Mouse (Mus musculus) neural tube, embryonic 15.5 days (tissue): ENCODE data around the gene Pspn. TPM values are rescaled to one million over a fixed set of nuclear protein-coding genes. Genes with fewer than 3 reads are reported as not detected.

ENCODE experiments used
- ATAC-seq: fragments of 200-750 bp; cut with Nextera tagmentation; 2 replicates; pipeline ENCODE4 v1.8.0; 2017; ENCODE audit warnings: mild to moderate bottlenecking, moderate TSS enrichment, moderate library complexity; ENCODE audit not compliant: low FRiP score
- H3K27ac ChIP-seq: fragments of 300-500 bp; sonication (generic); replicated peaks from 2 replicates; pipeline ENCODE4 v1.5.1; 2015; ENCODE audit warnings: mild to moderate bottlenecking, inconsistent platforms
- H3K27me3 ChIP-seq: fragments of 300-500 bp; sonication (generic); replicated peaks from 2 replicates; pipeline ENCODE4 v1.6.1; 2015; ENCODE audit warnings: inconsistent platforms
- H3K36me3 ChIP-seq: fragments of 300-500 bp; sonication (generic); 2 replicates; pipeline ENCODE4 v1.6.1; 2015; ENCODE audit warnings: inconsistent platforms
- H3K4me1 ChIP-seq: fragments of 300-500 bp; sonication (generic); 2 replicates; pipeline ENCODE4 v1.6.1; 2015; ENCODE audit warnings: inconsistent platforms
- H3K4me2 ChIP-seq: fragments of 300-500 bp; sonication (generic); 2 replicates; pipeline ENCODE4 v1.6.1; 2015; ENCODE audit warnings: inconsistent platforms, mild to moderate bottlenecking, moderate library complexity
- H3K4me3 ChIP-seq: fragments of 300-500 bp; sonication (generic); replicated peaks from 2 replicates; pipeline ENCODE4 v1.5.1; 2015; ENCODE audit warnings: mild to moderate bottlenecking, inconsistent platforms
- H3K9ac ChIP-seq: fragments of 300-500 bp; sonication (generic); replicated peaks from 2 replicates; pipeline ENCODE4 v1.6.1; 2015; ENCODE audit warnings: mild to moderate bottlenecking, inconsistent platforms
- H3K9me3 ChIP-seq: fragments of 300-500 bp; sonication (generic); replicated peaks from 2 replicates; pipeline ENCODE4 v1.6.1; 2016; ENCODE audit warnings: inconsistent platforms
- WGBS: fragments of 180-500 bp; shearing (Covaris S2); methylation state at CpG from one replicate; pipeline ENCODE4 v1.1.7; 2015; ENCODE audit warnings: mixed read lengths; 5-methylcytosine and 5-hydroxymethylcytosine counted together
- polyA plus RNA-seq: library from polyadenylated mRNA; unstranded; fragments of >200 nt; fragmentation: Nextera tagmentation; extraction: Ambion mirVana; gene quantifications from 2 replicates; pipeline ENCODE4 v1.2.1, GENCODE M21; 2015

The Pspn gene
- polyA plus RNA-seq, 1 experiment from 2014 or later: 0.49 TPM

DNA sequence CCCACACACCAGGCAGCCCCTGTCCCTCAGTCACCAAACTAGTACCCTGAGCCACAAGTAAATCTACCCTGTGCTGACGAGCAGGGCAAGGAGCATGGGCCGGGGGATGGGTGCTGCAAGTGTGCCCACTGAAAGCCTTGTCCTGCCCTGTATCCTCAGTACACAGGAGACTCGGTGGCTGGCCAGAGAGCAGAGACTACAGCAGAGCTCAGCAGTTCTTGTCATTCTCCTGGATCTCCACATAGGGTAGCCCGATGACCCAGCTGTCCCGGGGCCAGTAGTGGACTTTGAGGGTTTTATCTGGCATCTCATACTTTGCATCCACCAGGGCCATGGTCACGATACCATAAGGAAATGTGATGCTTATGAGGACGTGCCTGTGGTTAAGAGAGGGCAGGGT is 44.9 kb downstream of the Pspn start:
- 87% methylated on average over 7 of the region's 7 CpGs for WGBS
- H3K4me2 ChIP-seq: no peak overlapping the region

DNA sequence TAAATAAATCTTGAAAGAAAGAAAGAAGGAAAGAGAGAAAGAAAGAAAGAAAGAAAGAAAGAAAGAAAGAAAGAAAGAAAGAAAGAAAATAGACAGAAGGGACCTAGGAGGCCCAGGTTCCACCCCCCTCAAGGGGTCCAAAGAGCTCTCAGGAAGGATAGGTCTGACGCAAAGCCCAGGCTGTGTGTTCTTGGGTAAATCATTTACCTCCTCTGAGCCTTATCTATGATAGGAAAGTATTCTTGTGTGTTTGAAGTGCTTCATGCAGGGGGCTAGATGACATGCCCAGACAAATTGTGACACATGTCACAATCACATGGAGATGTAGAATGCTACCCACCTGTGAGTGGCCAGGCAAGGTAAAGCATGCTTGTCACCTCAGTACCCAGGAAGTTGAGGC is 47.2 kb downstream of the Pspn start:
- WGBS: 91% methylated on average over 1 of the region's 1 CpGs
- no peak overlapping the region for H3K4me2 ChIP-seq

More for the DNA sequence above, 44.9 kb downstream of the Pspn start:
- no peaks in the 10 kb centered on the region for H3K36me3 ChIP-seq
- H3K4me3 ChIP-seq: no peak overlapping the region
- no peak overlapping the region for H3K27ac ChIP-seq
- H3K27me3 ChIP-seq: peaks cover 2% of the 10 kb centered on the region; the same call in 1 of the 2 replicates
- no peak overlapping the region for H3K9ac ChIP-seq
- ATAC-seq: no peak
- H3K4me1 ChIP-seq: no peaks in the 10 kb centered on the region
- no peaks in the 10 kb centered on the region for H3K9me3 ChIP-seq

DNA sequence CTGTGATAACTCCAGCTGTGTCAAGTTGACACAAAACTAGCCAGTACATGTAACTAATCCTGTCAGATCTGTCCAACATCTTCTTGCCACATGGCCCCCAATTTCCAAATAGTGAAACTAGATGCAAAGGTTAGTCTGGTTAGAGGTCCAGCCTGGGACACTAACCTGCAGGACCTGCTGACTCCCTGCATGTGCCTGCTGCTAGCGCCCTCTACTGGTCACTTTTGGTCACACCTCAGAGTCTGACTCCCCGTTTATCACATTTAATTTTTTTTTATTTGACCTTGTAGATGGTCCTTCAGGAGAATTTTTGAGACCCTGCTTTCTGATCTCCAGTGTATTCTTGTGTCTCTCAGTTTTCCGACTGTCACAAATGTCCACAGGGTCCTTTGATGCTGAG is 48.9 kb downstream of the Pspn start:
- Histone ChIP-seq H3K27me3 (peaks cover 2% of the 10 kb centered on the region; the same call in 1 of the 2 replicates), H3K27ac (no peak overlapping the region), H3K4me3 (no peak overlapping the region), H3K4me1 (no peaks in the 10 kb centered on the region), H3K36me3 (no peaks in the 10 kb centered on the region), H3K9me3 (no peaks in the 10 kb centered on the region), H3K4me2 (no peak overlapping the region), H3K9ac (no peak overlapping the region)
- 19% methylated on average over 3 of the region's 3 CpGs for WGBS
- no peak for ATAC-seq

More for the DNA sequence above, 47.2 kb downstream of the Pspn start:
- ATAC-seq: no peak
- no peak overlapping the region for H3K4me3 ChIP-seq
- no peak overlapping the region for H3K9ac ChIP-seq
- no peaks in the 10 kb centered on the region for H3K9me3 ChIP-seq
- peaks cover 2% of the 10 kb centered on the region; the same call in 1 of the 2 replicates for H3K27me3 ChIP-seq
- H3K27ac ChIP-seq: no peak overlapping the region
- no peaks in the 10 kb centered on the region for H3K4me1 ChIP-seq
- H3K36me3 ChIP-seq: no peaks in the 10 kb centered on the region

Other genes starting within 250 kb of the Pspn start
- gene Nrtn, start 242.5 kb downstream of the Pspn start, polyA plus RNA-seq: 2.7 and 5.3 TPM in 2 replicates
- 86.4 and 97.6 TPM in 2 replicates for gene Dus3l, start 235.3 kb downstream of the Pspn start, polyA plus RNA-seq
- gene Prr22, start 229.8 kb downstream of the Pspn start, polyA plus RNA-seq: 0.87 and 0.93 TPM in 2 replicates
- gene Rfx2, start 169.0 kb downstream of the Pspn start, polyA plus RNA-seq: 5.1 and 5.3 TPM in 2 replicates
- gene Acsbg2, start 125.6 kb downstream of the Pspn start, polyA plus RNA-seq: not detected in 2 replicates
- 0.41 and 0.49 TPM in 2 replicates for gene 1700061G19Rik, start 124.5 kb downstream of the Pspn start, polyA plus RNA-seq
- 69.0 and 74.9 TPM in 2 replicates for gene Mllt1, start 64.6 kb downstream of the Pspn start, polyA plus RNA-seq
- gene Acer1, start 17.9 kb downstream of the Pspn start, polyA plus RNA-seq: not detected in 2 replicates
- gene Clpp, start 9.7 kb downstream of the Pspn start, polyA plus RNA-seq: 164 and 177 TPM in 2 replicates
- 56.2 and 59.4 TPM in 2 replicates for gene Alkbh7, start 2.7 kb downstream of the Pspn start, polyA plus RNA-seq
- gene Gtf2f1, start 11.3 kb upstream of the Pspn start, polyA plus RNA-seq: 63.2 and 70.7 TPM in 2 replicates
- 0.26 and 0.46 TPM in 2 replicates for gene Gm17949, start 11.5 kb upstream of the Pspn start, polyA plus RNA-seq
- 25.8 and 29.1 TPM in 2 replicates for gene Khsrp, start 31.5 kb upstream of the Pspn start, polyA plus RNA-seq
- not detected in 2 replicates for gene Slc25a41, start 41.6 kb upstream of the Pspn start, polyA plus RNA-seq
- gene Crb3, start 59.1 kb upstream of the Pspn start, polyA plus RNA-seq: 1.6 and 10.2 TPM in 2 replicates
- gene Slc25a23, start 59.8 kb upstream of the Pspn start, polyA plus RNA-seq: 42.7 and 43.7 TPM in 2 replicates
- 5.6 and 7.7 TPM in 2 replicates for gene Dennd1c, start 78.5 kb upstream of the Pspn start, polyA plus RNA-seq
- gene Tubb4a, start 87.8 kb upstream of the Pspn start, polyA plus RNA-seq: 309 and 350 TPM in 2 replicates
- gene Tnfsf9, start 105.3 kb upstream of the Pspn start, polyA plus RNA-seq: 7.7 and 8.5 TPM in 2 replicates
- 1.7 and 1.8 TPM in 2 replicates for gene Cd70, start 149.8 kb upstream of the Pspn start, polyA plus RNA-seq
- 0.37 TPM in 1 of 2 replicates, not detected in the other for gene Tnfsf14, start 194.2 kb upstream of the Pspn start, polyA plus RNA-seq
- 3.7 and 4.0 TPM in 2 replicates for gene C3, start 228.1 kb upstream of the Pspn start, polyA plus RNA-seq
- 23.3 and 27.6 TPM in 2 replicates for gene Gpr108, start 248.4 kb upstream of the Pspn start, polyA plus RNA-seq
- 9.3 and 15.9 TPM in 2 replicates for gene Trip10, start 249.4 kb upstream of the Pspn start, polyA plus RNA-seq